Mouse (Mus musculus) left cerebral cortex, adult 2 months (tissue): ENCODE measurements around the gene Syt5. TPM values are rescaled to one million over a fixed set of nuclear protein-coding genes. Genes with fewer than 3 reads are reported as not detected.
"Not testable (repeated sequence)": the region's sequence is repeated elsewhere in the genome, so short reads cannot be mapped to it uniquely, and the experiment has no call there.

Source experiments
- DNase-seq, 2 experiments: peaks; one replicate each; pipeline ENCODE4 v3.0.0; 2021 to 2022; ENCODE audit warnings: low spot score in 2 of 2, mixed read lengths in 1 of 2; ENCODE audit errors: extremely low spot score in 1 of 2
- H3K27ac ChIP-seq: fragments of 200-600 bp; 2 replicates; pipeline ENCODE4 v1.8.1; 2022
- H3K4me3 ChIP-seq: fragments of 200-600 bp; 2 replicates; pipeline ENCODE4 v1.8.1; 2022
- CTCF ChIP-seq: fragments of 200-600 bp; IDR thresholded peaks from 2 replicates; pipeline ENCODE4 v1.8.1; 2022; ENCODE audit warnings: antibody characterized with exemption, mild to moderate bottlenecking, moderate library complexity
- intact Hi-C: fragments of 180-260 bp; cut with DNase I; formaldehyde crosslinking; loops from one replicate; pipeline ENCODE4 v1.15.1; 2025
- total RNA-seq, 2 experiments: library from RNA; stranded (reverse); gene quantifications; 2 replicates each; pipeline ENCODE4 v1.2.3; 2021

The Syt5 gene
- total RNA-seq, 2 experiments from 2014 or later, result 270 to 272 TPM

DNA sequence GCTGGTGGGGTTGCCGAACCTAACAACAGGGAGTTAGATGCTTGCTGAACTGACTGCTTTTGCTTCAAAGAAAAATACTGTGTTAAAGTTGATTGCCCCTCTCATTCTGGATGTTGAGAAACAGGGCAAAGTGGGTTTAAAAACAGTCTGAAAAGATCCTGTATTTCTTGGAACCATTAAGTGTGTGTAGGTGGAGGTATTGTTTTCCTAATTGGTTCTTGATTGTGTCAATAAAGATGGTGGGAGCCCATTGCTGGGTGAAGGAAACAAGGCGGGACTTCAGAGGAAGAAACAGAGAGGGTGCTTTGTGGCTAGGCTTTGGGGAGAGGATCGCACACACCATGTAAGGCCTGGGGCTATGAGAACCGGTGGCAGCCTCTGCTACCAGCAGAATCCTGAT is 10.2 kb downstream of the Syt5 start:
- no peak for DNase-seq
- no peak for TF ChIP-seq CTCF
- intact Hi-C loops, result no loop called here
- Histone ChIP-seq H3K27ac (no peak overlapping the region), H3K4me3 (no peak overlapping the region)

DNA sequence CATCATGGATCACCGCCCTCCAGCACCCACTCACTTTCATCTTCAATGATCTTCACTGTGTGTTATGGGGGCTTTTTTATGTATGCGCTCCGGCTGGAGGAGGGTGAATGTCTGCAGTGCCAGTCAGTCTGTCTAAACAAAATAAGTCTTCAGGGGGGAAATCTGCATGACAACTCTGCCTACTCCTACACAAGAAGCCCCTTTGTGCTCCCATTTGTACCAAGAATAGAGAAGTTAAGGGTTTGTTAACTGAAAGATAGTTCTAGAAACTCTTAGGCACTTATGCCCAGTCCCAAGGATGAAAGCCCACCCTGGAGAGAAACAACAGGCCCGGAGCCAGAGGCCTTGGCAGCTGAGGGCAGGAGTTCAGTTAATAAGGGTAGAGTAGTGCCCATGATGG is 11.0 kb downstream of the Syt5 start:
- Histone ChIP-seq H3K4me3 (no peak overlapping the region), H3K27ac (no peak overlapping the region)
- intact Hi-C loops, result no loop called here
- no peak for TF ChIP-seq CTCF
- DNase-seq, result no peak

DNA sequence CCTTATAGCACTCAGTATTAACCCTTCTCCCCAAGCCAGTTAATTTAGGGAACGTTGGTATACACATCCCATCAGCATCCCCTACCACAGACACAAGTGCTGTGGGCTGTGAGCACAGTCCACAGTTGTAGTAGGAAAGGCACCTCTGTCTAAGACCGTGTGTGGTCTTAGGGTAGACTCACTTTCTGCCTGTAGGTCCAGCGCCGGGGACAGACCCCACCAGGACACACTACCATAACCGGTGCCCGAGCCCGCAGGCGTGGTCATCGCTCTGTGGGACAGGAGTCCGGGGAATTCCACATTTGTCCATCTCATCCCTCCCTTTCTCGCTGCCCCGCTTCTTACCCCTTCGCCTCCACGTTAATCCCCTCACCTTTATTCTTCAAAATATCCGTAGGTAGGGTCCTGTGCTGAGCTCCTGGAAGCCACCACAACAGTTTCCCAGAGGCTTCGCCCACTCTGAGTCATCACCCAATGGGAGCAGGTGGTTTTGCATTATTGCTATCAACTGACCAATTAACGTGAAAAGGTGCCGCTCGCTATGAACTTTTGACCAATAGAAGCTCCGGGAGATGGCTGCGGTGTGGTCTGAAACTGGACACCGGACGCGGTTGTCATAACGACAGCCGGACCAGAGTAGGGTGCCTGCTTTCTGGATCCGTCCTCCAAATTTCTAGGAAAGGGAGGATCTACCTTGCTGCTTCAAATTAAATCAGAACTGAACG is 15.2 kb downstream of the Syt5 start, which contains the start of gene Dnaaf3:
Gene Dnaaf3, minus strand, starts transcription at position 449 of the 725 bp plus-strand sequence.
- no peak for TF ChIP-seq CTCF
- intact Hi-C loops, result no loop called here
- Histone ChIP-seq H3K4me3 (no peak within 1 kb of the TSS), H3K27ac (no peak within 1 kb of the TSS)
- no peak for DNase-seq

DNA sequence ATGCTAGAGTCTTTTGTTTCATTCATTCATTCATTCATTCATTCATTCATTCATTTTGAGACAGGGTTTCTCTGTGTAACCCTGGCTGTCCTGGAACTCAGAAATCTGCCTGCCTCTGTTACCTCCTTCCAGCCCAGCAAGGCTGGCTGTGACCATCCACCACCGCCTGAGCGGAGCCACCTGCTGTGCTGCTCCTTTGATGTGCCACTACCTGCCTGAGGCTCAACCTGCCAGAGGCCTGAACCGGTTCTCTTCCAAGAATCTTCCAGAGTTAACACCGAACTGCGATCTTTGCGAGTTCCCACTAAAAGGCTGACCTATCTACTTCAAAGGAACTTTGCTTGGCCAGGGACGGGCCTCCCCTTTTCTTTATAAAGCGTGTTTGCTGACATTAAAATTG is 17.2 kb downstream of the Syt5 start:
- DNase-seq, intact Hi-C loops, H3K27ac ChIP-seq, H3K4me3 ChIP-seq: not testable (repeated sequence)

DNA sequence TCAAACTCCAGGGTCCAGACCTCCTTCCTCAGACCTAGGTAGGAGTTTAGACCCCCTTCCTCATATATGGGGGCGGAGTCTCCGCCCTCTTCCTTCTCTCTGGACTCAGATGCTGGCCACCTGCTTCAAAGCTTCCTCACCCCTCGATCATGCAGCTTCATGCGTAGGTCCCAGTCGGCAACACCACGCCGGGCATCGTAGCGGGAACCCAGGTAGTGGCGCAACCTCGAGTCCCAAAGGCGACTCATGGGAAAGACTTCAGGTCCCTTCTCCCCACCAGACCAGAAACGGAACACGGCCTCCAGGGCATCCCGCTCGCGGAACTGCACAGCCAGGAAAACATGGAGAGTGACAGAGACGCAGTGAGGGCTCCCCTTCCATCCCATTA is 20.0 kb downstream of the Syt5 start:
- H3K27ac ChIP-seq, result no peak overlapping the region
- TF ChIP-seq CTCF, result no peak
- intact Hi-C loops, result no loop called here
- no peak overlapping the region for H3K4me3 ChIP-seq
- DNase-seq, result no peak

DNA sequence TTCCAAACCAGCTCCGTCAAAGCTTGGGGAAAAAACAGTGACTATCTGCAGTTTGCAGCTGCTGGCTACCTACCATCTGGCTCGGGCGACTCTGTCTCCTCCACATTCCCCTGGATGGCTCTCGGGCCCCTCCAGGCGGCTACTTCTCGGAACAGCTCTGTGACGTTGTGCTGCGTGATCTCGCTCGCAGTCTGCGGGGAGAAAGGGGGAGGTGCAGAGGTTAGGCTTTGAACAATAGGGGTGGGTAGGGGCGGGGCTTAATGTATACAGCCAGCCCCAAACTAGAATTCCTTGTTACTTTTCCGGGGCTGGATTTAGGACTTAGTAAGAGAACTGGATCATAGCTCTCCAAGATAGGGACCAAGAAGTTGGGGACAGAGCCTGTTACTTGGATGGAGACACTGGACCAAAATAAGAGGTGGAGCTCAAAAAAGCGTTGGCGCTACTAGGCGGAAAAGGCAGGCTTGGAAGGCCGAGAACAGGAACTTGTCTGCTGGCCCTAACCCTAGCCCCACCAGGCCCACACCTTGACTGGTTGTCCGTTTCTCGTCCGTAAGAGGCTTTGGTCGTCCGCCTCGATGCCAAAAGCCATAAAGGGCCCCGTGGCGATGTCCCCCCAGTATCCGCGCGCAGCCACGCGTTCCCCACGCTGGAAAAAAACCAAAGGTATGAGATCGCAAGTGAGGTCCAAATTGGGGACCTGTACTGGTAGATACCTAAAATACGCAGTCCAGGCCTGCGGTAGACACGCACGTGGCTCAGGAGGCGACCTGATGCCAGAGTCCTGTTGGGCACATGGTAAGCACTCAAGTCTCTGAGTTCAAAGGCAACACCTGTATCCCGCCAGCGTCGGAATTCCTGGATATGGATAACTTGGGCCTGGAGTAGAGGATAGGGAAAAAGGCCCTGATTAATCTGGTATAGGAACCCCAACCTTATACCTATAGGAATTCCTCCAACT is 20.7 kb downstream of the Syt5 start:
- peak overlapping the region; percentile 21; the same call in 1 of the 2 replicates for H3K4me3 ChIP-seq
- DNase-seq, result peak; percentile 73 to 75
- no peak overlapping the region for H3K27ac ChIP-seq
- TF ChIP-seq CTCF, result peak; percentile 68
- intact Hi-C loops, result no loop called here

DNA sequence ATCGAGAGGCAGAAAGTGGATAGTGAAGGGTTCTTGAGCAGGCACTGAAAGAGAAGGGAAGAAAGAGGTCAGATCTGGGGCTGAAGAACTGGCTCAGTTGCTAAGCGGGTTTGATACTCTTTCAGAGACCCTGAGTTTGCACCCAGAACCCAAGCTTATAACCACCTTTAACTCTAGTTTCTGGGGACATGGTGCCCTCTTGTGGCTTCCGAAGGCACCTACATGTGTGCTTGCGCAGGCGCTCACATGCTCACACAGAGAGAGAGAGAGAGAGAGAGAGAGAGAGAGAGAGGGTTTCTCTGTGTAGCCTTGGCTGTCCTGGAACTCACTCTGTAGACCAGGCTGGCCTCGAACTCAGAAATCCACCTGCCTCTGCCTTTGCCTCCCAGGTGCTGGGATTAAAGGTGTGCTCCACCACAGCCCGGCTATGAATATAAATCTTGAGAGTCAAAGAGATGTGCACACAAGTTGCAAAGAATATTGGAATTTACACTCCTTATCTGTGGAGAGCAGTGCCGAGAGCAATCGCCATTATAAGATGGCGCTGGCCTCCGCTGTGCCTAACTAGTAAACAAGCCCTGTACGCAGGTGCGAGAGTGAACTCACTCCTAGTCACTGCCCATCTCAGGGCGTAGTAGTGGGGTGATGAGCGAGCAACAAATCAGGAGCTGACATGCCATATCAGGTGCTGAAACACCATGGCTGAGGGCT is 23.0 kb downstream of the Syt5 start, which contains the start of gene Tnni3:
Gene Tnni3, minus strand, starts transcription at position 18 of the 711 bp plus-strand sequence.
- not testable (repeated sequence) for H3K27ac ChIP-seq, DNase-seq, H3K4me3 ChIP-seq
- peak; percentile 60 for TF ChIP-seq CTCF
- intact Hi-C loops, result loop anchor here (5.0 kb wide), 1 partner anchor 92 kb away; no protein-coding TSS in a partner anchor

DNA sequence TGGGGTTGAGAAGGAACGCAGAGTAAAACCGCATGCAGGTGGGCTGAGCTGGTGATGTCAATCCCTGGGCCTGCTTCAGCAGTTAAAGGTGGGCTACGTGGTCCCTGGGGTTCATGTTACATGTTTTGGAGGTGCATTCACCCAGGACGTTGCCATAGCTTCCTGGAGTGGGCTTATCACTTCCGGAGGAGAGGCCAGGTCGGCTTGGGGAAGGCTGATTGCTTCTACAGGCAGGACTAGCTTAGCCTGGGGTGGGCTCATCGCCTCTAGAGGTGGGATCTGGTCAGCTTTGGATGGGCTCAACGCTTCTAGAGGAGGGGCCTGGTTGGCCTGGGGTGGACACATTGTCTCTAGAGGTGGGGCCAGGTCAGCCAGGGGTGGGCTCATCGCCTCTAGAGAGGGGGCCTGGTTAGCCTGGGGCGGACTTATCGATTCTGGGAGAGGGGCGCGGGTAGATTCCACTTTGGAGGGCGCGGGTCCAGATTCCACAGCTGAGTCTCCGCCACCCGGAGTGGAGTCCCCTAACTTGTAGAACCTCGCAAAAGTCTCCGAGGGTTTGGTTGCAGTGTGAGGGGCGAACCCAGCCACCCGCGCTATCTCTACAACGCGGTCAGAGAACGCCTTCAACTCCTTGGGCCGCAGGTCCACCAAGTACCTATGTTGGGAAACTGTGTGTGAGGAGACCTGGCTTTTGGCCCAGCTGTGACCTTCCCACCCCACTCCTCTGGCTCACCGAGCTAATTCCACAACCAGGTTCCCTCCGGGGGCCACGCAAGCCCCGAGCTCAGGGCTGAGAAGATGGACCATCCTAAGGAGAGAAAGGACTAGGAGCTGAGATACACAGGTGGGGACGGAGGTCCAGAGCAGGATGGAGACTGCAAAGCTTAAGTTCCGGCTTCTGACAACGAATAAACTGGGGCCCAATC is 23.9 kb downstream of the Syt5 start:
- no peak overlapping the region for H3K4me3 ChIP-seq
- intact Hi-C loops, result loop anchor here (5.0 kb wide), 1 partner anchor 91 kb away; no protein-coding TSS in a partner anchor
- no peak overlapping the region for H3K27ac ChIP-seq
- DNase-seq, result no peak
- TF ChIP-seq CTCF, result no peak

DNA sequence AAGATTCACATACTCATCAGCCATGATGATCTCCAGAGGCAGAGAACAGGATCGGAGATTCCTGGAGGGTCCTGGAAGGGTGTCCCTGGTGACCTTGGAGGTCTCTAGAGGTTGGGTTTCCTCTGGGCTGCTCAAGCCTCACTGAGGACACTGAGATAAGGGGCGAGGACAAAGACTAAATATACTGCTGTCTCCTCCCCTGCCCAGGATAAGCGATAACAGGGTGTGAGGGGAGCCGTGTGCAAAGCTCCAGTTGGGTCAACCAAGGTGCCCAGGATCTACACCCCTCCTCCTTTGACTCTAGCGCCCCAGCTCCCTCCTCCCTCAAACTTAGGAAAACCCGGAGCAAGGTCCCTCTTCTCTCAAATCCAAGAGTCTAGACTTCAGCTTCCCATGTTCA is 25.0 kb downstream of the Syt5 start:
- intact Hi-C loops, result loop anchor here (5.0 kb wide), 1 partner anchor 90 kb away; no protein-coding TSS in a partner anchor
- Histone ChIP-seq H3K27ac (no peak overlapping the region), H3K4me3 (no peak overlapping the region)
- TF ChIP-seq CTCF, result no peak
- no peak for DNase-seq

DNA sequence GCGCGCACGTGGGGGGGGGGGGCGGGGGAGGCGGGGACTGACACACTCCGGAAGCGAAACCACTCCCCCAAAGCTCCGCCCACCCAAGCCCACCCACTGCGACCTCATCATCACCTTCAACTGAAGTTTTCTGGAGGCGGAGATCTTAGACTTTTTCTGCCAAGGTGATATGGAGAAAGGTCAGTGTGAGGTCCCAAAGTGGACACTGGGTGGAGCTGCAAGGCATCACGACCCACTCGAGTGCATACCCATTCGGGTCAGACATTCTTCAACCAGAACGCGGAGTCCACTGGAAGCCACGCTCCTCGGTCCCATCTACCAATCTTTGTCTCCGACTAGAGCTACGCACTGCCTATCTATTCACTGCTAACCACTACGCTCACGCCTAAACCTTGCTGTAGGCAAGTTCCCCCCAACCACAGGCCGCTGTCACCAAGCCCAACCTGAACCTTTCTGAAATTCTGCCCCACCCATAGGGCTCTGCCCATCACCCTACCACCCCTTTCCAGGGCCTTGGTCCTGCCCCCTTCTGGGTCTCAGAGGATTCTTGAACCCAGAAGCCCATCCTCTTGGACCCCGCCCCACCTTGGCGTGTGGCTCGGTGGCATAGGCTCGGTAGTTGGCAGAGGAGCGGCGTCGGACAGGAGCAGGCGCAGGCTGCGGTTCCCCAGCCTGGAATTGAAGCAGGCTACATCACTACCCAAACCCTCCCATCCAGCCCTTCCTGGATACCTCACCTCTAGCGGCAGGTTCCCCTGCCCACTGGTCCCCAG is 25.9 kb downstream of the Syt5 start:
- intact Hi-C loops, result loop anchor here (5.0 kb wide), 1 partner anchor 89 kb away; no protein-coding TSS in a partner anchor
- Histone ChIP-seq H3K27ac (no peak overlapping the region), H3K4me3 (peak overlapping the region; percentile 9; the same call in 1 of the 2 replicates)
- no peak for TF ChIP-seq CTCF
- DNase-seq, result no peak
